Mouse (Mus musculus) midbrain, embryonic 11.5 days (tissue): Measurements from ENCODE around the gene Dock8. TPM values are rescaled to one million over a fixed set of nuclear protein-coding genes. Genes with fewer than 3 reads are reported as not detected.

Experiments
- ATAC-seq: fragments of 200-750 bp; cut with Nextera tagmentation; 2 replicates; pipeline ENCODE4 v1.8.0; 2017; ENCODE audit warnings: moderate TSS enrichment, moderate library complexity; ENCODE audit not compliant: low FRiP score
- DNase-seq: peaks from one replicate; pipeline ENCODE4 v3.0.0; 2015; ENCODE audit warnings: low spot score; ENCODE audit errors: missing footprints
- H3K27ac ChIP-seq: fragments of 300-500 bp; sonication (generic); 2 replicates; pipeline ENCODE4 v1.5.1; 2014; ENCODE audit warnings: low read depth, low read length
- H3K27me3 ChIP-seq: fragments of 300-500 bp; sonication (generic); 2 replicates; pipeline ENCODE4 v1.6.1; 2014; ENCODE audit warnings: mild to moderate bottlenecking, low read length, moderate library complexity, mixed read lengths; ENCODE audit not compliant: control insufficient read depth, insufficient read depth
- H3K36me3 ChIP-seq: fragments of 300-500 bp; sonication (generic); 2 replicates; pipeline ENCODE4 v1.6.1; 2014; ENCODE audit warnings: mild to moderate bottlenecking, low read length, moderate library complexity, mixed read lengths; ENCODE audit not compliant: control insufficient read depth, insufficient read depth
- H3K4me1 ChIP-seq: fragments of 300-500 bp; sonication (generic); 2 replicates; pipeline ENCODE4 v1.6.1; 2014; ENCODE audit warnings: low read length; ENCODE audit not compliant: control insufficient read depth, insufficient read depth
- H3K4me2 ChIP-seq: fragments of 300-500 bp; sonication (generic); 2 replicates; pipeline ENCODE4 v1.6.1; 2014; ENCODE audit warnings: mild to moderate bottlenecking, moderate library complexity
- H3K4me3 ChIP-seq: fragments of 300-500 bp; sonication (generic); 2 replicates; pipeline ENCODE4 v1.5.1; 2014; ENCODE audit warnings: low read depth, low read length
- H3K9ac ChIP-seq: fragments of 300-500 bp; sonication (generic); 2 replicates; pipeline ENCODE4 v1.6.1; 2014; ENCODE audit warnings: low read length
- H3K9me3 ChIP-seq: fragments of 300-500 bp; sonication (generic); 2 replicates; pipeline ENCODE4 v1.6.1; 2016; ENCODE audit warnings: low read length; ENCODE audit not compliant: control insufficient read depth
- WGBS: fragments of 180-500 bp; shearing (Covaris S2); extraction: QIAGEN DNeasy Blood & Tissue Kit; methylation state at CpG from one replicate; pipeline ENCODE4 v1.1.7; 2014; 5-methylcytosine and 5-hydroxymethylcytosine counted together
- polyA plus RNA-seq: library from polyadenylated mRNA; unstranded; fragments of >200 nt; fragmentation: Nextera tagmentation; extraction: Ambion mirVana; gene quantifications from 2 replicates; pipeline ENCODE4 v1.2.1, GENCODE M21; 2014

The Dock8 gene
- polyA plus RNA-seq, 1 experiment from 2014 or later, result 1.7 TPM

DNA sequence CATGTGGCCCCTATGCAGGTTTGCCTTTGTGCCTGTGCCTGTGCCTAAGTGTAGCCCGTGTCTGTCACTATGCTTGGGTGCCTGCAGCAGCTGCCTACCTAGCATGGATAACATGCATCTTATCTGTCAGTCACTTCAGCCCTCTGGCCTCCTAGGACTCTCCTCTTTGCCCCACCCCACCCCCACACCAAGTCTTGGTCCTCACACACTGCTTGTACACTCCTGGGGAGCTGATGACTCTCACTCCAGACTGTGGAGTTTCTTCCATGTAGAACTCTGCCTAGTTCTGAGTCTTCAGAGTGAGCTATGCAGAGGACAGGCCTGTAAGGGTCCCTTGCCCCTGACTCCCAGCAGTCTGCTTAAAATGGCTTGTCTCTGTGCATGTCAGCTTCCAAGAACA lies 136.8 kb downstream of the Dock8 start:
- H3K9me3 ChIP-seq, result no peaks in the 10 kb centered on the region
- H3K27ac ChIP-seq, result no peak overlapping the region
- H3K36me3 ChIP-seq, result no peaks in the 10 kb centered on the region
- no peak overlapping the region for H3K4me3 ChIP-seq
- H3K4me2 ChIP-seq, result no peak overlapping the region
- H3K4me1 ChIP-seq, result no peaks in the 10 kb centered on the region
- DNase-seq (no peak), ATAC-seq (no peak)
- no peaks in the 10 kb centered on the region for H3K27me3 ChIP-seq
- no peak overlapping the region for H3K9ac ChIP-seq
- WGBS, result 75% methylated on average over 1 of the region's 1 CpGs

DNA sequence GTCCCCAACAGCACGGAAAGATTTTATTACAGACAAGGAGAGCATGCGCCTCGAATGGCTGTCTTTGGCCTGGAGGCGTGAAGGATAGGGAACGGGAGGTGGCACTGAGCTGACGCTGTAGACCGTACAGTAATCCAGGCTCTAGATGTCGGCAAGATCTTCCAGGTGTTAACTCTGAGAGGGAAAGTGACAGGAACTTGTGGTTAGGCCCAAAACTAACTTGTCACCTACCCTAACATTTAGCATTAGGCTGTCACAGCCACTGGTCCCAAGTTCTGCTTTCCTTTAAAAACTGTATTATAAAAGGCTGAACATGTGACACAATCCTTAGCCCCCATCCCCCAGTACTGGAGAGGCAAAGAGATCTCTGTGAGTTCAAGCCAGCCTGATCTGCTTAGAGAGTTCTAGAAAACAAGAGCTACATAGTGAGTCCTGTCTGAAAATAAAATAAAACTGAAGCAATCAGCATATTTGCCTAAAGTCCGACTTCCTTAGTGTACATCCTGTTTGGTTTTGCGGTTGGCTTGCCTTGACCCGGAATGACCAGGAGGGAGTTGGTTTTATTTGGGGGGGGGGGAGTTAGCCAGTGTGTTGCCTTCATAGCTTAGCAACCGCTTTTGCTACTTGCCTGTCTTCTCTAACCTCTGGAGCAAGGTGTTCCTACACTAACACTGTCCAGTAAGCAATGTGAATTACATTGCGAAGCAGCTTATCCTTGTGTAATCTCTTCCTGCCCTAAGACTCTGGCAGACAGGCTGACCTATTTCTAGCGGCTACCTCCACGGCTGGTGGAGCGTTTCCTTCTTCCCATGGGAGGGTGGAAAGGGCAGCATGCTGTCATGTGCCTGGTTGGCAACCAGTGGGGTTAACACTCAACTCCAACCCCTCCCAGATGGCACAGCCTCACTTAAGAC lies 138.8 kb downstream of the Dock8 start:
- Histone ChIP-seq H3K4me3 (no peak overlapping the region), H3K27me3 (no peaks in the 10 kb centered on the region), H3K36me3 (no peaks in the 10 kb centered on the region), H3K9ac (no peak overlapping the region), H3K27ac (no peak overlapping the region), H3K9me3 (no peaks in the 10 kb centered on the region), H3K4me1 (no peaks in the 10 kb centered on the region), H3K4me2 (no peak overlapping the region)
- 90% methylated on average over 16 of the region's 16 CpGs for WGBS
- ATAC-seq (no peak), DNase-seq (peak; percentile 2)

DNA sequence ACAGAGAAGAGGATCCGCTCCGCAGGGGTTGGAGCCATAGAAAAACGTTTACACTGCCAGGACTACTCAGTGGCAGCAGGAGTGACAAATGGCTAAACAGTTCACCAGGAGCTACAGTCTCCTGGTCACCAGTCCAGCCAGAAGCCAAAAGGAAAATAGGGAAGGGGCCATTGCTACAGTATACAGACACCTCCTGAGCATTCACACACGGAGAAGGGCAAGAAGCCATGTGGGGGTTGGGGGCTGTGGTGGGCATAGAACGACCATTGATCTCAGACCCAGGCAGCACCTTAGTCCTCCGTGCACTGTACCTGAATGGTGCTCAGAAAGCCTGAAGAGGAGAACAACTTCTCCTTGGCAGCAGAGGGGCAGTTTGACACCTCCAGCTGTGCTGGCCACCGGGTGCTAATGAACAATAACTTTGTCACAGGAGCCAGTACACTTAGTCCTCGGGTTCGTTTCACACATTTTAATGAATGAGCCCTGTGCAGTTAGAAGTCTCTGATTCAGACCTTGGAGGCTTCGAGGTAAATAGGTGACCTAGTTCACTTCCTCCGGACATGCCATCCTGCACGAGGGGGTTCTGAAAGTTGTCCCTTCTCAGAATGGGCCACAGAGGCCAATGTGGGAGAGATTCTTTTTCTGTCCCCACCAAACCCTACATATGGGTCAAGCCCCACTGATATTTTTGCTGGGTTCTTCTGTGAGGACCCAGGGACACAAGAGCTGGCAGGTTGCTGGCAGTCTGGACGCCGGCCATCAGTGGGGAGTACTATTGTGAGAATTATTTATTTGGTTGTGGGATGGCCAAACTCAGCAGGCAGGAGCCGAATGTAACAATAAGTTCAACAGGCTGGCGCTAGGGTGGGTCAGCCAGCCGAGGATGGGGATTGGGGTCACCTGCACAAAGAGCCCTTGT lies 145.0 kb downstream of the Dock8 start:
- no peak overlapping the region for H3K9ac ChIP-seq
- H3K27me3 ChIP-seq, result no peaks in the 10 kb centered on the region
- H3K9me3 ChIP-seq, result no peaks in the 10 kb centered on the region
- H3K4me3 ChIP-seq, result no peak overlapping the region
- H3K4me2 ChIP-seq, result no peak overlapping the region
- H3K4me1 ChIP-seq, result no peaks in the 10 kb centered on the region
- DNase-seq (no peak), ATAC-seq (no peak)
- no peak overlapping the region for H3K27ac ChIP-seq
- 53% methylated on average over 17 of the region's 17 CpGs for WGBS
- H3K36me3 ChIP-seq, result no peaks in the 10 kb centered on the region

DNA sequence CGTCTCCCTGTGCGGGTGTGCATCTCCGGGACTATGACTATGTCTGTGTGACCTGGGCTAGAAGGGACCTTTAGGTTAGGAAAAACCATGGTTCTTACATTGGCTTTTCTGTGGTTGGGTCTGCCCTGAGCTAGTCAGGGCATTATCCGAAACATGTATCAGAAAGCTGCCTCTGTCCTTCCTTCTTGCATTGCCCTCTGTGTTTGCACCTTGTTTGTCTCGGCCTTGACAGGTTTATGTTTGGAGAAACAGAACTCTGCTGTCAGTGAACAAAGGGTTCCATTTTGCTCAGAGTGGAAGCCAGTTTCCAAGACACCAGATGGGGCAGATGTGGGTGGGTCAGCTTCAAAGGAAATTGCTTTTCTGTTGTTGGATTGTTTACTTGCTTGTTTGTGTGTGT lies 145.8 kb downstream of the Dock8 start:
- H3K4me2 ChIP-seq, result no peak overlapping the region
- H3K4me3 ChIP-seq, result no peak overlapping the region
- H3K27ac ChIP-seq, result no peak overlapping the region
- no peaks in the 10 kb centered on the region for H3K36me3 ChIP-seq
- H3K9ac ChIP-seq, result no peak overlapping the region
- DNase-seq (no peak), ATAC-seq (no peak)
- 82% methylated on average over 5 of the region's 5 CpGs for WGBS
- no peaks in the 10 kb centered on the region for H3K9me3 ChIP-seq
- H3K4me1 ChIP-seq, result no peaks in the 10 kb centered on the region; the same call in 1 of the 2 replicates
- H3K27me3 ChIP-seq, result no peaks in the 10 kb centered on the region

DNA sequence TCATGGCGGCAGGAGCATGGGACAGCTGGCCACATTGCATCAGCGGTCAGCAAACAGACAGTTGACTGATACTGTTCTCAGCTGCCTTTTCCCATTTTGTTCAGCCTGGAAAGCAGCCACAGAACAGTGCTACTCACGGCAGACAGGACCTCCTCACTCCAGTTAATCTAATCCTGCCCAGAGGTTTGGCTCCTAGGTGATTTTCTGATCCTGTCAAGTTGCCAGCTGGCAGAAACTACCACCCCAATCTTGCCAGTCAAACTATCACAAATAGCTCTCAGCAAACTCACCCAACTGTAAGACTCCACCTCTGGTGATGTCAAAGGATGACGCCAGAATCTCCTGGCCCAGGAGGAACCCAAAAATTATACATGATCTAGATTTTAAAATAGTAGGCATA lies 146.8 kb downstream of the Dock8 start:
- ATAC-seq, result no peak
- 89% methylated on average over 4 of the region's 4 CpGs for WGBS
- H3K27ac ChIP-seq, result no peak overlapping the region
- H3K4me2 ChIP-seq, result no peak overlapping the region
- no peaks in the 10 kb centered on the region; the same call in 1 of the 2 replicates for H3K4me1 ChIP-seq
- no peaks in the 10 kb centered on the region for H3K9me3 ChIP-seq
- no peak overlapping the region for H3K9ac ChIP-seq
- no peak overlapping the region for H3K4me3 ChIP-seq
- no peaks in the 10 kb centered on the region for H3K36me3 ChIP-seq
- DNase-seq, result no peak
- no peaks in the 10 kb centered on the region for H3K27me3 ChIP-seq

DNA sequence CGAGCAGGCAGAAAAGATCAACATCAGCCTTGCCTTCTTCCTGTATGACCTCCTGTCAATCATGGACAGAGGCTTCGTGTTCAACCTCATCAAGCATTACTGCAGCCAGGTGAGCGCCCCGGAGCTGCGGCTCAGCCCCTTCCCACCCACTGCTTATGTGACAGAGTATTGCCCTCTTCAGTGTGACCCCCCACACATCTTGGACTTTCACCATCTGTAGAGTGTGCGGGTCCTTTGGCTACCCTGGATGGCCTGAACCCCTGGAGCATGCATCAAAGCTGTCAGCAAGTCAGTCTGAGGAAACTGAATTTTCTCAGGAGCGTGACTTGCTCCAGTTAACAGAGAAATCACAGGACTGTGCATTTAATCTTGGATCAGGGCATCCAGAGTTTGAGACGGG lies 150.5 kb downstream of the Dock8 start:
- H3K9ac ChIP-seq, result no peak overlapping the region
- no peaks in the 10 kb centered on the region for H3K27me3 ChIP-seq
- no peaks in the 10 kb centered on the region for H3K36me3 ChIP-seq
- DNase-seq, result no peak
- H3K4me1 ChIP-seq, result peaks cover 2% of the 10 kb centered on the region
- WGBS, result 72% methylated on average over 8 of the region's 8 CpGs
- H3K4me3 ChIP-seq, result no peak overlapping the region
- H3K4me2 ChIP-seq, result no peak overlapping the region
- H3K27ac ChIP-seq, result no peak overlapping the region
- no peak for ATAC-seq
- H3K9me3 ChIP-seq, result no peaks in the 10 kb centered on the region

DNA sequence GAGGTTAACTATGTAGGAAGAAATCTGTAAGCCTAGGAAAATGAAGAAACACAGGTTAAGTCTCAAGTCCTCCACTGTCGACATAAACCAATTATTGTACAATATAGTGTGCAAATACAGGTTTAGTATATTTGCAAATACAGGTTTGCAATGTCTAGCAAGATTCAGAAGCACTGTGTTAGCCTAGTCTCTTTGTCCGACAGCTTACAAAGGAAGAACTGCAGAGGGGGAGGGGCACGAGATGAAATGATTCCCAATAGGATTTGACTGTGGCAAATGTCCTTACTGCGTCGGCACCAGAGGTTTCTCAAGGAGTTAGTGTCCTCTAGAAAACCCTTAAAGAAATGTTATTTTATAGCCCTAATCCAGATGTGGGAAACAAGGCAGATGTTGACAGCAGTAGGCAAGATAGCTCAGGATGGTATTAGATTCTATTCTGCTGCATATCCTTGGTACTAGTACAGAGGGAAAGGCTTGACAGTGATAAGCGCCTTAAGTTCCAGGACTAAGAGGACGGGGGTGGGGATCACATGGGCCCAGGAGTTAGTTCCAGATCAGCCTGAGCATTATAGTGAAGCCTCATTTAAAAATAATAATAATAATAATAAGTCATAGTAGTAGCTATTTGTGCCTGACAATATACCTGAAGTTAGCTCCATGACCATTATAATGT lies 155.3 kb downstream of the Dock8 start:
- H3K4me1 ChIP-seq, result peaks cover 2% of the 10 kb centered on the region
- no peak overlapping the region for H3K9ac ChIP-seq
- H3K36me3 ChIP-seq, result no peaks in the 10 kb centered on the region
- H3K4me3 ChIP-seq, result no peak overlapping the region
- H3K27ac ChIP-seq, result no peak overlapping the region
- no peak for DNase-seq
- WGBS, result 45% methylated on average over 7 of the region's 7 CpGs
- ATAC-seq, result no peak
- H3K4me2 ChIP-seq, result no peak overlapping the region
- H3K27me3 ChIP-seq, result no peaks in the 10 kb centered on the region
- no peaks in the 10 kb centered on the region for H3K9me3 ChIP-seq

DNA sequence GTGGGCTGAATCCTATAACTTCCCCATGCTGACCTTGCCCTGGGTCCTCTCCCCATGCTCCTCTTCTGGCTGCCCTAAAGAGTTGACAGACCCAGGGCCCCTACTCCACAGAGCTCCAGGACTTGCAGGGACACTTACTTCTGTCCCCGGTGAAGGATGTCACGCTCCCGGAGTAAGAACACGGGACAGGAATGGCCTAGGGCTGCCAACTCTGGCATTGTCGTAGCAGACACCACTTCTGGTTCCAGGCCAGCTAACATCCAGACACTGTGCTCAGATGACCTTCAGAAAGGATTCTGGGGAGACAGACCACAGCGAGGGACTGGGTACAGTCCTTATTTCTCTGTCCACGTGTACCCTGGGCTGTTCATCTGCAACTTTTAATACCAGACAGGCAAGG lies 155.9 kb downstream of the Dock8 start:
- H3K27ac ChIP-seq, result no peak overlapping the region
- H3K27me3 ChIP-seq, result no peaks in the 10 kb centered on the region
- peaks cover 2% of the 10 kb centered on the region for H3K4me1 ChIP-seq
- no peak overlapping the region for H3K9ac ChIP-seq
- H3K36me3 ChIP-seq, result no peaks in the 10 kb centered on the region
- H3K9me3 ChIP-seq, result no peaks in the 10 kb centered on the region
- no peak for DNase-seq
- 93% methylated on average over 7 of the region's 7 CpGs for WGBS
- H3K4me3 ChIP-seq, result no peak overlapping the region
- no peak overlapping the region for H3K4me2 ChIP-seq
- no peak for ATAC-seq
